Comparison of ENCODE assay signal across 18 mouse cellular contexts in the genomic region with DNA sequence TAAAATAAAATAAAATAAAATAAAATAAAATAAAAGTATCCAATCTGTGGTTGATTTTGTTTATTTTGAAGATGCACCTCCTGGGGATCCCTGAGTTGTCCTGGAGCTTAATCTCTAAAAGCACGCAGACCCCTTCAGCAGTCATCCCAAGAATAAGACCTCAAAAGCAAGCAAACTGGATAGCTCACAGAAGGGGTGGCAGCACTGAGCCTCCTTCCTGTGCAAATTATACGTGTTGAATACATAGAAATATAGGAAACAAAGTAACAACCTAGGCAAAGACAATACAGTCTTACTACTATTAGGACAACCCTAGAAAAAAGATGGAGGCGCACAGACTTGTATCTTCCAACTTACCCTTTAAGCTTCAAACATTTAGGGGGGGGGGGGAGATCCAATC. TPM values are rescaled to one million over a fixed set of nuclear protein-coding genes. Genes with fewer than 3 reads are reported as not detected.
DNase-seq lines count a peak whose midpoint lies in the region; ATAC-seq lines count a peak whose summit lies in the region.
"Had no signal": no experiment of that assay in that cellular context is flagged by ENCODE, and none has a peak within 500 bp of the region (broad histone marks: within the 10 kb centered on the region; RNA-seq: fewer than 3 reads in every experiment).

No protein-coding gene starts in this region.

- no peak for ATAC-seq in heart, embryonic 11.5 days (replicated peaks; ENCODE audit: insufficient number of reproducible peaks, low FRiP score, low TSS enrichment)
- ATAC-seq in midbrain, embryonic 15.5 days (replicated peaks): no peak
- ATAC-seq in midbrain, embryonic 11.5 days (ENCODE audit: low FRiP score): no peak
- ATAC-seq in neural tube, embryonic 14.5 days (ENCODE audit: low read depth): no peak

- H3K4me1 ChIP-seq in heart, embryonic 11.5 days (ENCODE audit: control insufficient read depth, insufficient read depth, low read length): no peaks in the 10 kb centered on the region; the same call in 1 of the 2 replicates
- H3K4me1 ChIP-seq in midbrain, embryonic 15.5 days: peaks cover 16% of the 10 kb centered on the region
- peaks cover 2% of the 10 kb centered on the region for H3K4me1 ChIP-seq in midbrain, embryonic 11.5 days (ENCODE audit: control insufficient read depth, insufficient read depth, low read length)
- 0 out of 2 replicates have a peak, but pooled peaks cover 3% of the 10 kb centered on the region for H3K4me1 ChIP-seq in neural tube, embryonic 14.5 days (ENCODE audit: control insufficient read depth, insufficient read depth, low read length)

- no peak overlapping the region for H3K27ac ChIP-seq in heart, embryonic 11.5 days (ENCODE audit: low read depth, low read length)
- H3K27ac ChIP-seq in midbrain, embryonic 15.5 days: peak overlapping the region; percentile 81; the same call in 1 of the 2 replicates
- H3K27ac ChIP-seq in midbrain, embryonic 11.5 days (ENCODE audit: low read depth, low read length): no peak overlapping the region
- H3K27ac ChIP-seq in neural tube, embryonic 14.5 days (ENCODE audit: low read depth, low read length): no peak overlapping the region
- H3K27ac ChIP-seq: embryonic facial prominence, embryonic 15.5 days; midbrain, embryonic 13.5 days; neural tube, embryonic 12.5 days had no signal

- DNase-seq in heart, adult 11 months: peak; percentile 75
- no peak for DNase-seq in midbrain, embryonic 11.5 days (ENCODE audit: low spot score, missing footprints)
- DNase-seq in 416B (ENCODE audit: low read depth): peak; percentile 13
- no peak for DNase-seq in left cerebral cortex, adult 9 months (ENCODE audit: low spot score in 2 of 2)
- DNase-seq: adrenal gland, adult 2 months; cerebellum, postnatal 14 days; gastrocnemius, postnatal 25 days; kidney, adult 9 months; layer of hippocampus, postnatal 36 days had no signal

- H3K9me3 ChIP-seq in heart, embryonic 11.5 days (replicated peaks; ENCODE audit: control insufficient read depth, low read length): no peaks in the 10 kb centered on the region
- no peaks in the 10 kb centered on the region for H3K9me3 ChIP-seq in midbrain, embryonic 15.5 days
- no peaks in the 10 kb centered on the region for H3K9me3 ChIP-seq in midbrain, embryonic 11.5 days (ENCODE audit: control insufficient read depth, low read length)
- H3K9me3 ChIP-seq in neural tube, embryonic 14.5 days (ENCODE audit: control insufficient read depth, low read length): no peaks in the 10 kb centered on the region
- H3K9me3 ChIP-seq: embryonic facial prominence, embryonic 15.5 days; forebrain, embryonic 10.5 days; G1E; midbrain, embryonic 13.5 days; neural tube, embryonic 12.5 days had no signal

- no peaks in the 10 kb centered on the region for H3K27me3 ChIP-seq in heart, embryonic 11.5 days (ENCODE audit: control insufficient read depth, insufficient read depth, low read length)
- no peaks in the 10 kb centered on the region for H3K27me3 ChIP-seq in midbrain, embryonic 15.5 days (replicated peaks)
- H3K27me3 ChIP-seq in midbrain, embryonic 11.5 days (ENCODE audit: control insufficient read depth, insufficient read depth, low read length): 0 out of 2 replicates have a peak, but pooled peaks cover 2% of the 10 kb centered on the region
- no peaks in the 10 kb centered on the region for H3K27me3 ChIP-seq in neural tube, embryonic 14.5 days (ENCODE audit: control insufficient read depth, insufficient read depth, low read length)
- H3K27me3 ChIP-seq: neural tube, embryonic 12.5 days had no signal

- no peak overlapping the region for H3K9ac ChIP-seq in heart, embryonic 11.5 days (ENCODE audit: low read depth, low read length)
- H3K9ac ChIP-seq in midbrain, embryonic 15.5 days: no peak overlapping the region
- H3K9ac ChIP-seq in midbrain, embryonic 11.5 days (ENCODE audit: low read length): no peak overlapping the region
- no peak overlapping the region for H3K9ac ChIP-seq in neural tube, embryonic 14.5 days (replicated peaks; ENCODE audit: low read depth, low read length)
- H3K9ac ChIP-seq: lung, embryonic 14.5 days had no signal

- H3K4me3 ChIP-seq in heart, embryonic 11.5 days (ENCODE audit: low read depth, low read length): no peak overlapping the region
- no peak overlapping the region for H3K4me3 ChIP-seq in midbrain, embryonic 15.5 days
- no peak overlapping the region for H3K4me3 ChIP-seq in midbrain, embryonic 11.5 days (ENCODE audit: low read depth, low read length)
- no peak overlapping the region for H3K4me3 ChIP-seq in neural tube, embryonic 14.5 days (ENCODE audit: low read depth, low read length)

- no peak overlapping the region for H3K4me2 ChIP-seq in heart, embryonic 11.5 days
- peak overlapping the region; percentile 80 for H3K4me2 ChIP-seq in midbrain, embryonic 15.5 days
- H3K4me2 ChIP-seq in midbrain, embryonic 11.5 days: no peak overlapping the region
- peak overlapping the region; percentile 97; the same call in 1 of the 2 replicates for H3K4me2 ChIP-seq in neural tube, embryonic 14.5 days (ENCODE audit: low read depth, low read length)

- 69% methylated on average over 3 of the region's 3 CpGs for WGBS in heart, embryonic 11.5 days (ENCODE audit: insufficient replicate concordance)
- WGBS in midbrain, embryonic 15.5 days: 64% methylated on average over 3 of the region's 3 CpGs
- 77% methylated on average over 3 of the region's 3 CpGs for WGBS in midbrain, embryonic 11.5 days
- 79% methylated on average over 3 of the region's 3 CpGs for WGBS in neural tube, embryonic 14.5 days

- H3K36me3 ChIP-seq in heart, embryonic 11.5 days (ENCODE audit: control insufficient read depth, insufficient read depth, low read length): no peaks in the 10 kb centered on the region
- no peaks in the 10 kb centered on the region for H3K36me3 ChIP-seq in midbrain, embryonic 15.5 days (replicated peaks)
- no peaks in the 10 kb centered on the region for H3K36me3 ChIP-seq in midbrain, embryonic 11.5 days (ENCODE audit: control insufficient read depth, insufficient read depth, low read length)
- H3K36me3 ChIP-seq in neural tube, embryonic 14.5 days (ENCODE audit: control insufficient read depth, insufficient read depth, low read length): no peaks in the 10 kb centered on the region
- H3K36me3 ChIP-seq: embryonic facial prominence, embryonic 15.5 days; forebrain, embryonic 10.5 days; midbrain, embryonic 13.5 days; neural tube, embryonic 12.5 days had no signal

RNA-seq across cellular contexts. Expression of gene Pfkp, which starts 1.0 kb away (rescaled TPM):
- 143 and 184 TPM in 2 replicates for polyA plus RNA-seq in heart, embryonic 11.5 days (2014; fragmentation: Nextera tagmentation; extraction: Ambion mirVana)
- polyA plus RNA-seq in midbrain, embryonic 15.5 days (2015; fragmentation: Nextera tagmentation; extraction: Ambion mirVana): 374 and 418 TPM in 2 replicates
- polyA plus RNA-seq in midbrain, embryonic 11.5 days (2014; fragmentation: Nextera tagmentation; extraction: Ambion mirVana): 33.5 and 34.7 TPM in 2 replicates
- 377 and 537 TPM in 2 replicates for polyA plus RNA-seq in neural tube, embryonic 14.5 days (2014; fragmentation: Nextera tagmentation; extraction: Ambion mirVana)

Comparison
In these comparisons a context has a peak if more than half of its experiments do, and no peak if none do; other contexts are left out.
1. H3K4me2 ChIP-seq: peak in midbrain, embryonic 15.5 days (single experiment) and neural tube, embryonic 14.5 days (single experiment); none in heart, embryonic 11.5 days (single experiment) and midbrain, embryonic 11.5 days (single experiment).
2. DNase-seq: peak in heart, adult 11 months (single experiment) and 416B (single experiment); none in midbrain, embryonic 11.5 days (single experiment) and left cerebral cortex, adult 9 months (0 of 2).